Mouse (Mus musculus) limb, embryonic 14.5 days (tissue): ENCODE data around the gene Wwox. TPM values are rescaled to one million over a fixed set of nuclear protein-coding genes. Genes with fewer than 3 reads are reported as not detected.

ENCODE experiments used
- ATAC-seq: fragments of 200-750 bp; cut with Nextera tagmentation; 2 replicates; pipeline ENCODE4 v1.8.0; 2017; ENCODE audit warnings: low read depth, moderate number of reproducible peaks, moderate TSS enrichment; ENCODE audit not compliant: low FRiP score
- DNase-seq: peaks from one replicate; pipeline ENCODE4 v3.0.0-alpha.2; 2015; ENCODE audit warnings: low spot score
- H3K27ac ChIP-seq: fragments of 300-500 bp; sonication (generic); replicated peaks from 2 replicates; pipeline ENCODE4 v1.5.1; 2014; ENCODE audit warnings: low read depth, mild to moderate bottlenecking, low read length, moderate library complexity, mixed read lengths
- H3K27me3 ChIP-seq: fragments of 300-500 bp; sonication (generic); 2 replicates; pipeline ENCODE4 v1.6.1; 2014; ENCODE audit warnings: low read length, mixed read lengths; ENCODE audit not compliant: control insufficient read depth, insufficient read depth
- H3K36me3 ChIP-seq: fragments of 300-500 bp; sonication (generic); 2 replicates; pipeline ENCODE4 v1.6.1; 2014; ENCODE audit warnings: mild to moderate bottlenecking, low read length, moderate library complexity, mixed read lengths; ENCODE audit not compliant: control insufficient read depth, insufficient read depth
- H3K4me1 ChIP-seq: fragments of 300-500 bp; sonication (generic); 2 replicates; pipeline ENCODE4 v1.6.1; 2014; ENCODE audit warnings: antibody characterized with exemption, low read length, mixed read lengths; ENCODE audit not compliant: control insufficient read depth, insufficient read depth
- H3K4me2 ChIP-seq: fragments of 300-500 bp; sonication (generic); replicated peaks from 2 replicates; pipeline ENCODE4 v1.6.1; 2014; ENCODE audit warnings: low read depth, mild to moderate bottlenecking, low read length, moderate library complexity; ENCODE audit not compliant: severe bottlenecking
- H3K4me3 ChIP-seq: fragments of 300-500 bp; sonication (generic); replicated peaks from 2 replicates; pipeline ENCODE4 v1.5.1; 2014; ENCODE audit warnings: low read length
- H3K9ac ChIP-seq: fragments of 300-500 bp; sonication (generic); 2 replicates; pipeline ENCODE4 v1.6.1; 2014; ENCODE audit warnings: mild to moderate bottlenecking, low read depth, low read length, moderate library complexity; ENCODE audit not compliant: severe bottlenecking
- H3K9me3 ChIP-seq: fragments of 300-500 bp; sonication (generic); 2 replicates; pipeline ENCODE4 v1.6.1; 2016; ENCODE audit warnings: low read length; ENCODE audit not compliant: control insufficient read depth
- POLR2A ChIP-seq: fragments of 200-500 bp; IDR thresholded peaks from 2 replicates; pipeline ENCODE4 v1.8.0; 2012; ENCODE audit warnings: inconsistent platforms, mild to moderate bottlenecking, moderate library complexity, borderline replicate concordance; ENCODE audit not compliant: insufficient read depth, insufficient read length; ENCODE audit errors: extremely low read depth
- WGBS: fragments of 180-500 bp; shearing (Covaris S2); extraction: QIAGEN DNeasy Blood & Tissue Kit; methylation state at CpG from one replicate; pipeline ENCODE4 v1.1.7; 2014; 5-methylcytosine and 5-hydroxymethylcytosine counted together
- polyA plus RNA-seq, 2 experiments: library from polyadenylated mRNA; depleted of rRNA in 1 of 2; stranded (reverse) in 1 of 2; unstranded in 1 of 2; fragments of >200 nt; fragmentation: Nextera tagmentation in 1 of 2; extraction: Ambion mirVana in 1 of 2; gene quantifications; 2 replicates each; pipeline versions ENCODE4 v1.2.1 to v1.2.3; 2012 to 2014

Gene Wwox
- polyA plus RNA-seq, 2 experiments = 8.6 to 9.4 TPM

DNA sequence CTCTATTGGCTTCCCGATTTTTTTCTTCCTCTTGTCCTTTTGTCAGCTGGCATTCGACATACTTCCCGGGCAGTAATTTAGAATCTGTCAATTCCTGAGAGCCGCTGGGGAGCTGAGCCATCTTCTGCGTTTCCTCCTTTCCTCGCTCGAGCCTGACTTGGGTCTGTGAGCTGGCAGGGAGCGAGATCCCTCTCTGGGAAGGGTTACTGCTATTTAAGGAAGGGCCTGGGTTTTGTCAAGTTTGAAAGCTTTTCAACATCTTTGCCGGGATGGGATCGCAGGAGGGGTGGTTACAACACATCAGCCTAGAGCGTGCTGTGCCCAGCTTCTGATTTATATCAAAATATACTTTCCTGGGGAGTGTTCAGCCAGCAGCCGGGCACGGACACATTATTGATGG is 725.4 kb downstream of the Wwox start:
- H3K9ac ChIP-seq = no peak overlapping the region
- no peak for ATAC-seq
- H3K27me3 ChIP-seq = peaks cover 31% of the 10 kb centered on the region
- DNase-seq = no peak
- no peak overlapping the region for H3K4me2 ChIP-seq
- H3K9me3 ChIP-seq = no peaks in the 10 kb centered on the region
- TF ChIP-seq POLR2A = no peak
- peaks cover 30% of the 10 kb centered on the region for H3K4me1 ChIP-seq
- no peak overlapping the region for H3K27ac ChIP-seq
- WGBS = 8% methylated on average over 13 of the region's 13 CpGs
- H3K36me3 ChIP-seq = no peaks in the 10 kb centered on the region
- no peak overlapping the region for H3K4me3 ChIP-seq

DNA sequence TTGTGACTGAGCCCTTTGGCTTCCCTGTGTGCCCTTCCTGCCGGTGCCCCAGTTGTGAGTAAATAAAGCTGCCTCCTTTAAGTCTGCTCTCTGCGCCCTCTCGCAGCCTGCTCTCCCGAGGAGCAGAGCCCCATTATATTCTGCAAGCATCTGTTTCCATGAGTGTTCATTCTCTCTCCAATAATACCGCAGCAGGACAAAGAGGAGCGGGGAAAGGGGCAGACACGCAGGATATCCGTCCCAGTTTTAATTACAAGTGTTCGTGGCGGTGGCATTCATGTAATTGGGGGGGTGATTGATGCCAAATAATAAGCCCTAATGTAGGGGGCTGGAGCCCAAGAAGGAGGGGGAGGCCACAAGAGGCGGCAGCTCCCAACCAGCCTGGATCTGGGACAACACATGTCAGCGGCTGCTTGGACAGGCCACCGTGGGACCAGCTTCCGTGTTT is 734.2 kb downstream of the Wwox start:
- no peak overlapping the region for H3K4me3 ChIP-seq
- H3K36me3 ChIP-seq = no peaks in the 10 kb centered on the region
- no peak for TF ChIP-seq POLR2A
- no peaks in the 10 kb centered on the region for H3K27me3 ChIP-seq
- no peak overlapping the region; the same call in 1 of the 2 replicates for H3K4me2 ChIP-seq
- DNase-seq = no peak
- no peak overlapping the region for H3K9ac ChIP-seq
- 32% methylated on average over 14 of the region's 14 CpGs for WGBS
- H3K4me1 ChIP-seq = peaks cover 5% of the 10 kb centered on the region; the same call in 1 of the 2 replicates
- no peak overlapping the region for H3K27ac ChIP-seq
- no peak for ATAC-seq
- H3K9me3 ChIP-seq = no peaks in the 10 kb centered on the region

GRCm38 (mm10) chr8:115185431-115185964 is 746.0 kb downstream of the Wwox start:
- Histone ChIP-seq H3K4me2 (no peak overlapping the region), H3K4me3 (no peak overlapping the region), H3K4me1 (peaks cover 9% of the 10 kb centered on the region), H3K27ac (no peak overlapping the region), H3K36me3 (no peaks in the 10 kb centered on the region), H3K9ac (no peak overlapping the region), H3K9me3 (no peaks in the 10 kb centered on the region), H3K27me3 (no peaks in the 10 kb centered on the region)
- 59% methylated on average over 6 of the region's 6 CpGs for WGBS
- TF ChIP-seq POLR2A = no peak
- ATAC-seq (no peak), DNase-seq (no peak)

DNA sequence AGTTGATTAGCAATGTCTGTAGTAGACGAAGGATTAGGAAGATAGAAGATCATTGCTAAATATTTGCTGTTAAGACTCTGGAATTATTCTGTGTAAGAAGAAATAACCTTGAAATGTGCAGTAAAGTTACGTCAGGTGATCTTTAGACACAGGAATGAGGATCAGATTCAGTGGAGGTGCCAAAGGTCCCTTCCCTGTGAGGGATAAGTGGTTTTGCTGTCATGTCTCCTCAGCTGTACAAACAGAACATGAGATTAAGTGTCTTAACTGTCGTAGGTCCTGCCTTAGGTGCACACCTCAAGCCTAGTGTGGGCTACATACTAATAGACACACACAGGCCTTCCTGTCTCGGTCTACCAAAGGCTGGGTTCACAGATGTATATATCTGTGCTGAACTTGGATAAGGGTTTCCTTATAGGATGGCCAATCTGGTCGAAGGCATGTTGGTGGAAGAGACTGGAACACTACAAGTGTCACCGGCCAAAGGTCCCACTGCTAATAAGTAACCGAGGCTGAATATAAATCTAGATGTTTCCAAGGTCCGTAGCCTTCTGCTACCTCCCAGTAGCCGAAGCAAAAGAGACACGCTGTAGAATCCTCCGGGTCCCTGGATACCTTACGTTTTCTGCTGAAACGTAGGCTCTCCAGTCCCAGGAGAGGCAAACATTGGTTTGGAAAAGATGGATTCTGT is 746.8 kb downstream of the Wwox start:
- no peaks in the 10 kb centered on the region for H3K27me3 ChIP-seq
- H3K36me3 ChIP-seq = no peaks in the 10 kb centered on the region
- 76% methylated on average over 13 of the region's 13 CpGs for WGBS
- peaks cover 9% of the 10 kb centered on the region for H3K4me1 ChIP-seq
- no peaks in the 10 kb centered on the region for H3K9me3 ChIP-seq
- TF ChIP-seq POLR2A = no peak
- no peak overlapping the region for H3K4me2 ChIP-seq
- no peak overlapping the region for H3K4me3 ChIP-seq
- no peak for DNase-seq
- no peak overlapping the region for H3K9ac ChIP-seq
- no peak for ATAC-seq
- H3K27ac ChIP-seq = no peak overlapping the region

DNA sequence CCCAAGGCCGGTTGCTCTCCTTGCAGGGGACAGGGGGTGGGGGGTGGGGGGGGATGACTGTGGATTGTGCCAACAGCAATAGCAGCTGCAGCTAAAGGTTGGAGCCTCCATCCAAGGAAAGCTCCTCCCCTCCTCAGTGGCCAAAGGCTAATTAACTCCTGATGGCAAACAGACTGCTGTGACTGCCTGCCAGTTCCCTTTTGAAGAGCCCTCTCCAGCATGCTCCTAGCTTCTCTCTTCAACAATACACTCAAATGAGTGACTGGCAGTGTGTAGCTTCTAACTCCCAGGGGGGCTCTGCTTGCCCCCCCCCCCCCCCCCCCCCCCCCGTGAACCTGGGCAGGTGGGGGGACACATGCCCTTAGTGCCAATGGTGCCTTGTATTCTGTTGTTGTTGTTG is 747.4 kb downstream of the Wwox start:
- H3K4me2 ChIP-seq = no peak overlapping the region
- no peaks in the 10 kb centered on the region for H3K9me3 ChIP-seq
- no peaks in the 10 kb centered on the region for H3K36me3 ChIP-seq
- no peaks in the 10 kb centered on the region for H3K27me3 ChIP-seq
- no peak for TF ChIP-seq POLR2A
- H3K9ac ChIP-seq = no peak overlapping the region
- 11% methylated on average over 1 of the region's 2 CpGs for WGBS
- DNase-seq = peak; percentile 62
- peaks cover 9% of the 10 kb centered on the region for H3K4me1 ChIP-seq
- H3K27ac ChIP-seq = no peak overlapping the region
- peak; percentile 50; the same call in 1 of the 2 replicates for ATAC-seq
- no peak overlapping the region for H3K4me3 ChIP-seq
